Mouse (Mus musculus) v-Abl transformed pro-B cells (cell line): ENCODE measurements around the gene Dcun1d4.

ENCODE experiments used
- in situ Hi-C, 2 experiments: fragments of 400-800 bp; cut with MboI; formaldehyde crosslinking; loops; one replicate each; pipeline ENCODE4 v1.15.1; 2025; ENCODE audit not compliant: unreplicated experiment in 2 of 2

Gene Dcun1d4

GRCm38 (mm10) chr5:73480700-73481099, at the start of gene Dcun1d4:
Gene Dcun1d4 (plus strand): TSS chr5:73481000.
- in situ Hi-C loops = loop anchor here (25.0 kb wide), 2 partner anchors 582 to 1557 kb away; partner anchors contain the start of genes Chic2 (in 1 of the 2) and Usp46 (in 1 of the 2)

DNA sequence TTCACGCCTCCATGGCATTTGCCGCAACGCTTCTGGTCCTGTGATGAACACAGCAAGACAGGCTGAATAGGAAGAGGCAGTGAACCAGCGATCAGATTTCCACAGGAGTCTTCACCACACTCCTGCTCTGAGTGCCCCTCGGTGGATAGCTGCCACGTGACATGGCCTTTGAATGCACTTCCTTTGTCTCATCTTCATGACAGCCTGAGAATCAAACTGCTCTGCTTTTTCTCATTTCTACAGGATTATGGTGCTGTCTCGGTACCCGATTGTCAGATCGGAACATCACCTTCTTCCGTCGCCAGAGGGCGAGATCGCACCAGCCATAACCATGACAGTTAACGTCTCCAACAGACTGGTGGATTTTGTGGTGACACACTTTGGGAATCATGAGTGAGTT, 49.2 kb upstream of the Dcun1d4 start:
- in situ Hi-C loops = loop anchor here (5.0 to 25.0 kb wide), 6 partner anchors 206 to 1731 kb away; partner anchors contain the start of gene Pdgfra (in 2 of the 2)

DNA sequence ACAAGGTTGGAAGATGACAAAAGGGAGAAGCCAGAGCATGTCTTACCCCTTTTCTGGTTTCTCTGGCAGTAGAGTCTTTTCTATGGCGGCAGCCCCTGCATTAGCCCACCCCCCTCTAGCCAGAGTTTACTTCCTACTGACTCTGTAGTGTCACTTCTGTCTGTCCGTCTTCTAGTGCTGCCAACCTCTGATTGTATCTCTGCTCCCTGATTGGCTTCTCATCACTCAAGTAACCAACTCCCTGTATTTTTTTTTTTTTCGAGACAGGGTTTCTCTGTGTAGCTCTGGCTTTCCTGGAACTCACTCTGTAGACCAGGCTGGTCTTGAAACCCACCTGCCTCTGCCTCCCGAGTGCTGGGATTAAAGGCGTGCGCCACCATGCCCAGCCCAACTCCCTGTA, 48.0 kb upstream of the Dcun1d4 start:
- in situ Hi-C loops = loop anchor here (5.0 to 25.0 kb wide), 6 partner anchors 204 to 1729 kb away; partner anchors contain the start of gene Pdgfra (in 2 of the 2)

DNA sequence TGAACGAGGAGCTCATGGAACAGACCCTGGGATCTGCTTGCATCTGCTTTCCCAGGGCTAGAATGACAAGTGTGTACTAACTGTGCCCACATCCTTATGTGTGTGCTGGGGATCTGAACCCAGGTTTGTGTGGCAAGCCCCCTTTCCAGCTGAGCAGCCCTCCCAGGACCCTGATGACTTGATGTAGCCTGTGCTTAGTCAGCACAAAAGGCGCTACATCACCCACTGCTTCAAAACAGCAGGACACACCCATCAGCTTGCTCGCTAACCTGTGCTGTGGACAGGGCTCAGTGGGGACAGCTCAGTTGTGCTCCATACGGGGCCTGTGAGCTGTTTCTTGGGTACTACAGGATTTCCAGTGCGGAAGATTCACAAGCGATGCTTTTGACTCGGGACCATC, 46.0 kb upstream of the Dcun1d4 start:
- in situ Hi-C loops = loop anchor here (5.0 to 25.0 kb wide), 6 partner anchors 203 to 1728 kb away; partner anchors contain the start of gene Pdgfra (in 2 of the 2)

GRCm38 (mm10) chr5:73442176-73442575, 38.6 kb upstream of the Dcun1d4 start:
- in situ Hi-C loops = loop anchor here (25.0 kb wide), 2 partner anchors 495 to 1720 kb away; partner anchors contain the start of gene Pdgfra (in 1 of the 2)

DNA sequence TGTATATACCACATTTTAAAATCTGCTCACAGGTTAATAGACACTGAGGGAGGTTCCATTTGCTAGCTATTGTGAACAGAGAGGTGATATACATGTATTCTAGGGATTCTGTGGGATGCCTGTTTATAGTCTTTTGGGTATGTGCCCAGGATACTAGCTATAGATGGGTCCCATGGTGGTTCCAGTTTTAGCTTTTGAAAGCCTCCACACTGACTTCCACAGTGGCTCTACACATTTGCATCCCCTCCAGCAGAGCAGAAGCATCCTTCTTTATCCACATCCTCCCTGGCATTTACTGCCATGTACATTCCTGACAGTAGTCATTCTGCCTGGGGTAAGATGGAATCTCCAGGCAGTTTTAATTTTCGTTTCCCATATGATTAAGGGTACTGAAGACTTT, 30.5 kb upstream of the Dcun1d4 start:
- in situ Hi-C loops = no loop called here

- in situ Hi-C loops = no loop called here
Observed at GRCm38 (mm10) chr5:73454502-73455306, 26.1 kb upstream of the Dcun1d4 start.

- in situ Hi-C loops = no loop called here
Observed at GRCm38 (mm10) chr5:73455307-73455687, 25.5 kb upstream of the Dcun1d4 start.

DNA sequence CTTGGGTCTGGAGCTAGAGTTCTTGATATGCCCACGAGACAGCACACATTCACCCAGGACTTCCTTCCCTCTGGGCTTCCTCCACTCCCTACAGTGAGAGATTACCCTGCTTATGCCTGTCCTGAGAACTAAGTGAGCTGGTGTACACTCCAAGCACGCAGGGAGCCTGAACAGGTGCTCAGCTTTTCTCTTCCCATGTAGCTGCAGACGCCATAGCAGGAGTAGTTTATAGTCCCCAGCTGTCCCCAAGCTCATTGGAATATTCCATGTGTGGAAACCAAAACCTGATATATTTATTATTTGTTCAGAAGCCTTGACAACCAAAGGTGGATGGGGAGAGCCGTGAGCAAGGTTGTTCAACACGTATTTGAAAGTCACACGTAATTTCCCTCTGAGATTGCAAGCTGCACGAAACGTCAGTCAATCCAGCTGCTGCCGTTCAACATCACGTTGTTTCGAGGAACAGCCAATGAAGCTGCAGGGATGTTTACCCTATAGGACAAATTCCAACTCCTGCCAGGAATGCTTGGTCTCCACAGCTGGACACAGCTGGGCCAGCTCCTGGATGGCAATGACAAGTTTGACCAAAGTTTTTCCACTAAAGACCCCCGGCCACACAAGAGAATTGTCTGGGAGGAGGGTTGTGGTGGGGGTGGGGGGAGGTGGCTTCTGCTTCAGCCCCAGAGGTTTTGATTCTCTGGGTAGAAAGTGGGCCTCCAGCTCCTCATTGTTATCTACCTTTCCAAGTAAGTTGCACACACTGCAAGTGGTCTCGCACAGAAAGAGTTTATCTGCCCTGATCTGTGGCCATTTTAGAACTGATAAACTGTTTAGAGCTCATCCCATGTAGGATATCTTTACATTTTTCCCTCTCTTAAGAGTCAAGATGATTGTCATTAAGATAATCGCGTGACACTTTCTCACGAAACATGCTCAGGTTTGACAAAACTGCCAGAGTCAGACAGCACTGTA, 12.1 kb upstream of the Dcun1d4 start:
- in situ Hi-C loops = no loop called here

- in situ Hi-C loops = loop anchor here (25.0 kb wide), 2 partner anchors 588 to 1563 kb away; partner anchors contain the start of genes Chic2 (in 1 of the 2) and Usp46 (in 1 of the 2)
Observed at GRCm38 (mm10) chr5:73474412-73475405, 6.1 kb upstream of the Dcun1d4 start.

- in situ Hi-C loops = loop anchor here (25.0 kb wide), 2 partner anchors 581 to 1556 kb away; partner anchors contain the start of genes Chic2 (in 1 of the 2) and Usp46 (in 1 of the 2)
Observed at GRCm38 (mm10) chr5:73481401-73481800, 601 bp downstream of the Dcun1d4 start.

- in situ Hi-C loops = loop anchor here (25.0 kb wide), 2 partner anchors 580 to 1555 kb away; partner anchors contain the start of genes Chic2 (in 1 of the 2) and Usp46 (in 1 of the 2)
Observed at GRCm38 (mm10) chr5:73482381-73482780, 1.6 kb downstream of the Dcun1d4 start.

DNA sequence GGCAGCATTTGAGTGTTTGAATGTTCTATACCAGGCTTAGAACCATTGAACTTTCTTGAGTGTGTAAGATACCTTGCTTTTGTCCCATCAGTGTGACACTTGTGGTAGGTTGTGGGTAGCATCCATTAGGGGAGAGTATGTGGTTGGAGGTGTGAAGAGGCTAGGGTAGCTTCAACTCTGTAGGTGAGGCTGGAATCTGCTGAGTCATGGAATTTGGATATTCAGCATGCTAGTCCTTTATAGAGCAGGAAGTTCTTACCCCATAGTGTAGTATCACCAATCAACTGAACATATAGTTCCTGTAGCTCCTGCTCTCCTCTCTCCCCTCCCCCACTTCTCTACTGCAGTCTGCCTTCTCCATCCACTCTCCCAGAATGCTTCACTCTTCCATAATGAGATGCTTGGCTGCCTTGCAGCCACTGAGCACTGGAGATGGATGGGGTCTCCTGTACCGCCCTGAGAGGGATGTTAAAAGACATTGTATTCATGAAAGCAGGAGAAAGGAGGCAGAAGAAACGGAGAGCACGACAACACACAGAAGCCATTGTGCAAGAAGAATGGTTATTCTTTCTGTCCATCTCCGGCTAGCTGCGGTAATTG, 3.3 kb downstream of the Dcun1d4 start:
- in situ Hi-C loops = loop anchor here (25.0 kb wide), 2 partner anchors 578 to 1553 kb away; partner anchors contain the start of genes Chic2 (in 1 of the 2) and Usp46 (in 1 of the 2)

DNA sequence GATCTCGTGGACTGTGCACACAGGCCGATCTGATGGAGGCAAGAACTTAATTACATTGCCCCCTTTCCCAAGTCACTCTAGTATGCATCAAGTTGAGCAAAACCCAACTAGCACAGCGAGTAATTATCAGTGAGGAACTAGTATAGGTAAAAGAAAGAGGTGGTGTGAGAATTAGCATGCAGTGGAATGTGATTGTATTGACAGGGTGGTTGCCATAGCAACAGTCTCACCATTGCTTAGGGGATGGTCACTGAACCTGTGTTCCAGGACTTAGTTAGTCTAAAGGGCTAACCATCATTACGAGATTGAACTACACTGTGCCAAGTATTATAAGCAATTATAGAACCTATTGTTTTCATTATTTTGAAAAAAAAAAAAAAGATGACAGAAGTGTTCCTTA, 5.7 kb downstream of the Dcun1d4 start:
- in situ Hi-C loops = loop anchor here (25.0 kb wide), 2 partner anchors 576 to 1551 kb away; partner anchors contain the start of genes Chic2 (in 1 of the 2) and Usp46 (in 1 of the 2)

- in situ Hi-C loops = loop anchor here (25.0 kb wide), 2 partner anchors 572 to 1547 kb away; partner anchors contain the start of genes Chic2 (in 1 of the 2) and Usp46 (in 1 of the 2)
Observed at GRCm38 (mm10) chr5:73489915-73490314, 9.1 kb downstream of the Dcun1d4 start.

- in situ Hi-C loops = loop anchor here (25.0 kb wide), 2 partner anchors 572 to 1547 kb away; partner anchors contain the start of genes Chic2 (in 1 of the 2) and Usp46 (in 1 of the 2)
Observed at GRCm38 (mm10) chr5:73490596-73491073, 9.8 kb downstream of the Dcun1d4 start.

- in situ Hi-C loops = loop anchor here (25.0 kb wide), 2 partner anchors 571 to 1546 kb away; partner anchors contain the start of genes Chic2 (in 1 of the 2) and Usp46 (in 1 of the 2)
Observed at GRCm38 (mm10) chr5:73491074-73491836, 10.5 kb downstream of the Dcun1d4 start.
